26 mouse cellular contexts compared by ENCODE assay signal in the genomic region with DNA sequence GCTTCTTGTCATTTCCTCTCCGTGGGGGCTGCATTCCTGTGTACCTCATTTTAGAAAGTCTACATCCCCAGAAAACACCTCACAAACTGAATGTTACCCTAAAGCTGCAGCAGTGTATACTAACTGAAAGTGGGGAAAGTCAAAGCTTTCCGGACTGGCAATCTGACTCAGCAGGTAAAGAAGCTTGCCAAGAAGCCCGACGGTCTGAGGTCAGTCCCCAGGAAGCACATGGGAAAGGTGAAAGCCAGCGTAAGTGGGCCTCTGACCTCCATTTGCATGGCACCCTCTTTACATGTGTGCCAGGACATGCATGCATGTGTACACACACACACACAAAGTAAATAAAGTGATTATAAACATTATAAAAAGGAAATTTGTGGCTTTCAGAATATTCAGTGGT. TPM values are rescaled to one million over a fixed set of nuclear protein-coding genes. Genes with fewer than 3 reads are reported as not detected.
DNase-seq lines count a peak whose midpoint lies in the region; ATAC-seq lines count a peak whose summit lies in the region.
"Had no signal": no experiment of that assay in that cellular context is flagged by ENCODE, and none has a peak within 500 bp of the region (broad histone marks: within the 10 kb centered on the region; RNA-seq: fewer than 3 reads in every experiment).

No protein-coding gene starts in this region.

- no peak for ATAC-seq in megakaryocyte, adult 5-6 weeks (ENCODE audit: poor library complexity, severe bottlenecking)
- ATAC-seq in hematopoietic stem cell, adult 5-6 weeks (replicated peaks in 1 of 2; ENCODE audit: insufficient read depth in 1 of 2, low FRiP score in 2 of 2, low TSS enrichment in 1 of 2, low read depth in 1 of 2, poor library complexity in 2 of 2, severe bottlenecking in 2 of 2), result peak; percentile 57 to 75
- ATAC-seq: activated CD4-positive, CD25-positive, alpha-beta regulatory T cell, adult 4 months; CD4-positive, CD25-positive, alpha-beta regulatory T cell, adult 4 months; forebrain, embryonic 13.5 days; forebrain, embryonic 15.5 days; forebrain, postnatal 0 days; Patski had no signal

- no peaks in the 10 kb centered on the region for H3K36me3 ChIP-seq in megakaryocyte, embryonic 14.5 days (replicated peaks; ENCODE audit: low read length)
- H3K36me3 ChIP-seq: embryonic facial prominence, embryonic 10.5 days; embryonic facial prominence, embryonic 12.5 days; forebrain, embryonic 15.5 days; G1E had no signal

- peaks cover 3% of the 10 kb centered on the region; the same call in 1 of the 2 replicates for H3K9me3 ChIP-seq in megakaryocyte, embryonic 14.5 days
- H3K9me3 ChIP-seq: forebrain, embryonic 15.5 days; G1E had no signal

- H3K4me1 ChIP-seq in megakaryocyte, embryonic 14.5 days, result peaks cover 77% of the 10 kb centered on the region
- H3K4me1 ChIP-seq: embryonic facial prominence, embryonic 10.5 days; embryonic facial prominence, embryonic 12.5 days; forebrain, embryonic 13.5 days; forebrain, embryonic 15.5 days had no signal

- peak overlapping the region; percentile 28 for H3K4me3 ChIP-seq in megakaryocyte, embryonic 14.5 days (replicated peaks)
- H3K4me3 ChIP-seq: embryonic facial prominence, embryonic 10.5 days; embryonic facial prominence, embryonic 12.5 days; forebrain, embryonic 13.5 days; forebrain, embryonic 15.5 days had no signal

- no peaks in the 10 kb centered on the region for H3K27me3 ChIP-seq in megakaryocyte, embryonic 14.5 days (replicated peaks)
- H3K27me3 ChIP-seq: CH12.LX; embryonic facial prominence, embryonic 12.5 days; forebrain, embryonic 13.5 days; forebrain, embryonic 15.5 days had no signal

- peak; percentile 5 for DNase-seq in 416B (ENCODE audit: low read depth)
- no peak for DNase-seq in layer of hippocampus, postnatal 36 days
- DNase-seq: adrenal gland, adult 8-10 months; adrenal gland, postnatal 14 days; adrenal gland, postnatal 36 days; B cell, adult 2 months; cerebellum, adult 11-12 months; cerebellum, adult 2 months; cerebellum, adult 9-10 months; cerebellum, postnatal 10 days; cerebellum, postnatal 25 days; forebrain, postnatal 0 days had no signal

RNA-seq across cellular contexts. Expression of a gene that starts 10.3 kb away (rescaled TPM):
- polyA plus RNA-seq in megakaryocyte, embryonic 14.5 days (2012; ENCODE audit: insufficient read depth, low replicate concordance), result 0.17 TPM in 1 of 2 replicates, not detected in the other
- total RNA-seq in megakaryocyte, adult 5-6 weeks (2015), result not detected in 2 replicates
- total RNA-seq in megakaryocyte, adult 5-6 weeks (2017), result not detected in 2 replicates
- total RNA-seq in hematopoietic stem cell, adult 5-6 weeks (2017), result not detected in 2 replicates
- not detected for total RNA-seq in layer of hippocampus, postnatal 36 days (2021)
- total RNA-seq: adrenal gland, adult 18-20 months; adrenal gland, adult 8-10 months; adrenal gland, postnatal 14 days; adrenal gland, postnatal 36 days; CH12.LX; G1E had no signal
- polyA plus RNA-seq: activated CD4-positive, CD25-positive, alpha-beta regulatory T cell, adult 4 months; CD4-positive, CD25-positive, alpha-beta regulatory T cell, adult 4 months; embryonic facial prominence, embryonic 14.5 days; G1E; Patski had no signal

RNA-seq across cellular contexts. Expression of a gene that starts 24.6 kb away (rescaled TPM):
- 12.5 TPM in 1 of 2 replicates, not detected in the other for polyA plus RNA-seq in megakaryocyte, embryonic 14.5 days (2012; ENCODE audit: insufficient read depth, low replicate concordance)
- 0.20 and 1.4 TPM in 2 replicates for total RNA-seq in megakaryocyte, adult 5-6 weeks (2015)
- total RNA-seq in megakaryocyte, adult 5-6 weeks (2017), result 1.1 and 1.3 TPM in 2 replicates
- 5.5 and 6.0 TPM in 2 replicates for total RNA-seq in hematopoietic stem cell, adult 5-6 weeks (2017)
- 100 to 1,000 TPM; 660 to 690 TPM for total RNA-seq in layer of hippocampus, postnatal 36 days (2021)
- polyA plus RNA-seq: G1E, Patski had no signal

Comparison
In these comparisons a context has a peak if more than half of its experiments do, and no peak if none do; other contexts are left out.
1. RNA of a gene that starts 24.6 kb away (total RNA-seq): 660 to 690 TPM in layer of hippocampus, postnatal 36 days; 5.5 to 6.0 TPM in hematopoietic stem cell, adult 5-6 weeks and 0.20 to 1.4 TPM in megakaryocyte, adult 5-6 weeks; every median in the first group is over 10 times any median in the second.